Mouse (Mus musculus): Measurements from ENCODE around the gene Vopp1.

Vopp1 gene

DNA sequence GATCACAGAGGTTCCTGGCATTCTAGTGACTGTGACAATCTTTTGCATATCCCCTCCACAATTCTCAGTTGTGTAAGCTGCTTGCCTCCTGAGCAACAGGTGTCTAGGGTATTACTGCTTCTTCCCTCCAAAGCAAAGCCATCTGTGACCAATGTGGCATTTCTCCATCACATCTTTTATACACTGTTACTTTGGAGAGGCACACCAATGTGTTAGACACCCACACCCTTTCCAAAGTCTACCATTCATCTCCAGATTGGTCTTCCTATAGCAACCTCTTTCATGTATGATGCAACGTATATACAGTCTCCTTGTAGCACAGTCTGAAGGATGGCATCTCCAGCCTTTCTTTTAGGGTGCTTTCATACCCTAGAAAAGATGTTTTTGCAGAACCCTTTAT lies 42.3 kb downstream of the Vopp1 start:
- DNase-seq, result no peak

GRCm38 (mm10) chr6:57780359-57780758 lies 44.6 kb downstream of the Vopp1 start:
- no peak for DNase-seq

- DNase-seq, result no peak
Measured at GRCm38 (mm10) chr6:57773792-57774191, 51.2 kb downstream of the Vopp1 start.

DNA sequence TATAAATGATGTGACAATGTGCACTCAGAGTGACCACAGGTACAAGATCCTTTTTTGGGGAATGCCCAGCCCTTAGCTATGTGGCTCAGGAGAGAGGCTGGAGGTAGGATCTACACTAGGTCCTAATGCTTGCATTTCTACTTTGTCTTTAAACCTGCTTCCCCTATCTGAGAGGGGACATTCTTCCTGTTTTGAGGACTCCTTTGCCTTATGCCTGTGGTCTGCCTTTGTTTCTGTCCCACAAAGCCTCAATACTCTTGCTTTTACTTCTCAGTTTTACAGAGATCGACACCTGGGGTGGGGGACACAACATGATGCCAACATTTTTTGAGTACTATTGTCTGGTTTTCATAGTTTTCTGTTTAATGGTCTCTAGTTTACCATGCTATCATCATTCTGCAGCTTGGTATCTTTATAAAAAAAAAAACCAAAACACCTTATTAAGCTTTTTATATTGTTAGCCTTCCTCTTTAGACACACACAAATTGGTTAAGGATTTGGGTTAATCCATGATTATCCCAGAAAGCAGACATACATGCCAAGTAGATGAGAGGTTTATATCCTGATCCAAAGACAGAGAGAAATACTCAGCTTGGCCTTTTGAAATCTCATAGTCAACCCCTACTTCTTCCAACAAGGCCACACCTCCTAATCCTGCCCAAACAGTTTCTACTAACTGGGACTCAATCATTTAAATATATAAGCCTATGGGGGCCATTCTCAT lies 54.3 kb downstream of the Vopp1 start:
- no peak for DNase-seq

DNA sequence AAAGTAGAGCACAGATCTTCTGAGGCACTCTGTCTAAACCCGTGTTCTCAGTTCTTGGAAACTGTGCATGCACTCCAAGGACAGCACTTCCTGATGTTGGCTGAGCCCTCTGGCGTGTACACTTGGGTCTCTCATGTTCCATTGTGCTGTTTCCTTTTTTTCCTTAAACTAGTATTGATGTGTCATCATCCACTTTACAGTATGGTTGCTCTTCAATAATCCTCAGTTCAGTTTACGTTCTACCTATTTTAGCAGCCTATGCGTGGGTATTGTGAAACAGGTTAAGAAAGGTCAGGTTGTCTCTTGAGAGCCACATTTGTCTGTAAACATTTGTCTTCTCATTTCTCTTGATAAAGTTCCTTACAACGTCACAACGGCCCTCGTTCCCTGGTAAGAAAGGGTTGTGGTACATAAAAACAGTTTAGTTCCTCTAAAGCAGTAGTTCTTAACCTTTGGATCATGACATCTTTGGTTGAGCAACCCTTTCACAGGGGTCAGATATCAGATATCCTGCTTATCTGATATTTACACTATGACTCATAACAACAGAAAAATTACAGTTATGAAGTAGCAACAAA lies 55.9 kb downstream of the Vopp1 start:
- no peak for DNase-seq

- DNase-seq, result peak; percentile 1
Measured at GRCm38 (mm10) chr6:57767112-57767868, 57.7 kb downstream of the Vopp1 start.

DNA sequence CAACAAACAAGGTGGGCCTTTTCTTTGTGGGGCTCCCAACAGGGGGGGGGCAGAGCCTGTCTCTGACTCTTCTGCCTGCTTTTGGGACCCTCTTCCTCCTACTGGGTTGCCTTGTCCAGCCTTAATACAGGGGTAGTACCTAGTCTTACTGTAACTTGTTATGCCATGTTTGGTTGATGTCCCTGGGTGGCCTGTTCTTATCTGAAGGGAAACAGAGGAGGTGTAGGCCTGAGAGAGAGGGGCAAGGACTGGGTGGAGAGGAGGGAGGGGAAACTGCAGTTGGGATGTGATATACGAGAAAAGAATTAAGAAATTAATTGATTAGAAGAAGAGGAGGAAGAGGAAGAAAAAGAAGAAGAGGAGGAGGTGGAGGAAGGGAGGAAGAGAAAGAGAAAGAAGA lies 58.7 kb downstream of the Vopp1 start:
- DNase-seq, result no peak

DNA sequence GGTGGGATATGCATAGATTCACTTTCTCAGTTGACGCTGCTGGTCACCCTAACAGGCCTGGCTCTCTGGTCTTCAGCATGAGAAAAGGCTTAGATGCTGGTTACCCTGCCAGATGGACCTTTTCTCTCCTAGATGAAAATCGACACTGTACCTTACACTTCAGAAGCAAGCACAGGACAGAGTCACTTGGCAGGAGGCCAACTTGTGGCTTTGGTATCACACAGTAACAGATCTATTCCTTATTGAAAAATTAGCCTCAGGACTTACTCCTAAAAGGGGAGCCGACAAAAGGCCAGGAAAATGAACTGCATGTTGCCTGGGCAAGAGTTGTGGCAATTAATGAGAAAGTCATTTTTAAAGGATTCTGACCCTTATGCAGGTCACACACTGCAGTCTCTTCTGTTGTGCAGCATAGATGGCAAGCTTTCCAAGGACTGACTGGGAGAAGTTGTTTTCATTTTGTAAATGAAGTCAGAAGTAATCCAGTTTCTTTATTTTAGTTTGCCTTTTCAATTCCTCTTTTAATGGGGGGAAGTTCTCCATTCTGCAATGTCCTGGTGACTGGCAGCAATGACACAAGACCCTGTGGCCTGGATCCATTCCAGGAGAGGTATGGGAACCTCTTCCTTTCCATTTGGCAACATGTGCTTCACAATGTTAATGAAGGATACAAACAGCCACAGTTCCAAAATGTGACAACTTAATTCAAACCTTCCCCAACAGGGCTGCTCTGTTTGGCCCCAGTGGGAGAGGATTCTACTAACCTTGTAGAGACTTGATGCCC lies 59.7 kb downstream of the Vopp1 start:
- DNase-seq, result peak; percentile 40

DNA sequence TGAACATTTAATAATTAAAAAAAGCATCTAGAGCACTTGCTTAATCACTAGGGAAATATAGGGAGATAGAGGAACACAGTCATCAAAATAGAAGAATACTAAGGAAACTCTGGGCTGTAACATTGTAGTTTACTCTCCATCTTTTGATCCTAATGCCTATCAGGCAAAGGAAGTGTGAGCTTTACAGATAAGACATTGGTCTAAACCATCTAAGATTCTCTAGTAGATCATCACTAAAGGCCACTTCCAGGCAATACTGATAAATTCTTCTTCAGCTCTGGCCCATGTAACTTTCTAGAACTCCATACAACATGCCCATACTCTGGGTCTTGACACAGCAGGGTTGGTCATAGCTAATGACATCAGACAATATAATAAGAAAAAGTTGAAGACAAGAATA lies 61.9 kb downstream of the Vopp1 start:
- DNase-seq, result no peak

DNA sequence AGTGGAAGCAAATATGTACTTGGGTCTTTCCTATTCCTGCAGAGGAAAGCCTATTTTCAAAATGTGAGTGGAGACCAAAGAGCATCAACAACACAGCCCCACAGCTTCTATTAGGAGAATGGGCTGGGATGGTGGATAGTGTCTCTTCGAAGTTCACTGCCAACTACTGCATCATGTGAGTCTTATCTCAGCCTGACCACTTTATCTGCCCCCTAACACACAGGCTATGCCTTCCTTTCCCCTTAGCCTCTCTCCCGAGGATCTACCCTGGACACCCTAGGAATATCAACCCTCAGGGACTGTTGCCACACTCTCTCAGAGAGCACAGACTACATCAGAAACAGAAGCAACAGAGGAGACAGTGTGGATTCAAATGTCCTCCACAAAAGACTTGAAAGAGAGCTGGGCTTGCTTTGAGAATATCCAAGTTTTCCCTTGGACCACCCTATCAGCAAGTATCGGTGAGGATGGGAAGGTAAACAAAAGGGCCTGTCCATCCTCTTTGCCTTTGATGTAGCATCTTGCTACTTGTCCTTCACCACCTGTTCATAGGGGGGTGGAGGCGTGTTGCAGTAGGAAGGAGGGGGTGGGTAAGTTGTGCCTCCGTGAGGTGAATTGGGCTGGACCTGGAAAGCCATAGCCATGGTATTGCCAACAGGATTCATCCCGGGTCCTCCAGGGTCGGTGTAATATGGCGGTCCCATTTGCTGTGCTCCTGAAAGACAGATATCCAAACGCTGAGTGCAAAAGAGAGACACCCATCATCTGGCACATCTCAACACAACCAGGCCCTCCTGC lies 70.8 kb downstream of the Vopp1 start:
- no peak for DNase-seq

DNA sequence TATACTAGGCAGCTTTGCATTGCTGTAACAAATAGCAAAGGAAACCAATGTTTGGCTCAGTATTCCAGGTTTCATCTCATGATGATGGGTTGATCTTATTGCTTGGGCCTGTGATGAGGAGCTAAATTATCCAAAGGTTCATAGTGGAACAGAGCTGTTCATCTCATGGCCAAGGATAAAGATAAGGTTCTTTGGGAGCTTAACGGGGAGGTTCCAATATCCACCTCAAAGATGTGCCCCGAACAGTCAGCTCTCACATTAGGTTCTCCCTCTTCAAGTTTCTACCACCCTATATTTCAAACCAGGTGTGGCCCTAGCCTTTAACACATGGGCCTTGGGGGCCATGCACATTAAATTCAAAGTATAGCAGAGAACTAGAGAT lies 79.2 kb downstream of the Vopp1 start:
- DNase-seq, result no peak

DNA sequence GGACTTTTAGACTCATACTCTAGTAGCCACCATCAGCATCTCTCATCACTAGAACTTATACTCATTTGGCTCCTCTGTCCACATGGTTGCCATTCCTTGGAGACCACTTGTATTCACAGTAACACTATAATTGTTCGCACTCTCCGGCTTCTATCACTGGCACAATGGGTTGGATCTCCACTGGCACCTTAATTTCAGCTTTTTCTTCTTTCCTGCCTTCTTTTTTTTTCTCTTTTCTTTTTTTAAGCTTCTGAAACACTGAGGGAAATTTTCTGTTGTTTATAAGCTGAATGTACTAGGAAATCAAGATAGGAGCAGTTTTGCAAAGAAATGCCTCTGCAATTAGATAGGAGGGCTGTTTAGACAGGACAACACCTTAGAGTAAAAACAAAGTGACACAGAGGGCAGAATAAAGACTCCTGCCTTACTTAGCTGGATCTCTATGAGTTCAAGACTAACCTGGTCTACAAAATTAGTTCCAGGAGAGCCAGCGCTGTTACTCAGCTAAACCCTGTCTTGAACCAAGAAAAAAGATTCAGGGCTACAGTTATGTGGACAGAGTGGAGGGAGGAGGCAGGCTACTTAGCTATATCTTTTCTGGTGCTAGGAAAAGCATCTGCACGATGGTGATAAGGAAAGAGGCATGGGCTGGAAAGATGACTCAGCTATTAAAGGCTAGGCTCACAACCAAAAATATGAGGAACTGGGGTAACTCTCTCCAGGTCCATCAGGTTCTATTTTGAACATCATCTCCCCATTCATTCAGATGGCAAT lies 79.8 kb downstream of the Vopp1 start:
- DNase-seq, result no peak

GRCm38 (mm10) chr6:57744123-57744522 lies 80.8 kb downstream of the Vopp1 start:
- no peak for DNase-seq

DNA sequence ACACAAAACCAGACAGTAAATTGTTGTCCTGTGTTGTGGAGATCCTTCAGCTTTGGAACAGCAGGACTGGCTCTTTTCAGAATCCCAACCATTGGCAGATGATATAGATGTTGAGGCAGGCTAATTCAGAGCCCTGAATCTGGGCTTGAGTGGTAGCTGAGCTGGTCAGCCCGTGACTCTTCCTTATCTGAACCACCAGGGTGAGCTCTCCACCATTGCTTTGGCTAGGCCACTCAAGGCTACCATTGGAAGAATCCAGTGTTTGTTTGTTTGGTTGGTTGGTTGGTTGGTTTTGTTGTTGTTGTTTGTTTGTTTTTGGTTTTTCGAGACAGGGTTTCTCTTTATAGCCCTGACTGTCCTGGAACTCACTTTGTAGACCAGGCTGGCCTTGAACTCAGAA lies 81.6 kb downstream of the Vopp1 start:
- DNase-seq, result peak; percentile 28

DNA sequence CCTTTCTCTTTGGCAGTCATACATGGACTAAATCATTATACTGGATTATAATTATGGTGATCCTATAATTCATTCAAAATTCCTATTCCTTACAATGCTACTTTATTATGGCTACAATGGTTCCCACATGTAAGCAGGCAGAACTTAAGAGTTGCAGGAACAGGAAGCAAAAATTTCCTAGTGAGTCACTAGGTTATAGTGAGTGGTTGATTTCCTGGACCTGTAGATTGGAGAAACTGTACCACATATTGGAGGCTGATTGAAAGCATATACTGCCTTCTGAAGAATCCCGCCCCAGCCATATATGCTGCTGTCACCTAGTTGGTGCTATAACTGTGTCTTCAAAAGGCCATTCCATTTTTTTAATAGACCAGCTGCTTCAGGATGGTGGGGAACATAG lies 82.2 kb downstream of the Vopp1 start:
- DNase-seq, result no peak

DNA sequence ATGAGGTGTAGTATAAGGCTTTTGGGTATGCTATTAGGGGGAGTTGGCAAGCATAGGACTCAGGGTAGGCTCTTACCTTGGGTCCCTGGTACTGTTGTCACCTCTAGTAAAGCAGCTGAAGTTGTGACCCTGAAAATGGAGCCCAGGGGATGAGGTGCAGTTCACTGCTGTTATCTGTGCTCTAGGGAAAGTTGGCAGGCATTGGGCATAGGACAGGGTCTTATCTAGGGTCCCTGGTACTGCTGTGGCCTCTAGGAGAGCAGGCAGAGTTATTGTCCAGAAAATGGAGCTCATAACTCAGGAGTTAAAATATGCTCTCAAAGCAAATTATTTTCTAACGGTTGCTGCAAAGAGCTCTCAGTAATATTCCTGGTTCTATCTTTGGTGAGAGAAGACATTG lies 103.6 kb downstream of the Vopp1 start:
- DNase-seq, result no peak

- DNase-seq, result no peak
Measured at GRCm38 (mm10) chr6:57711726-57712125, 113.2 kb downstream of the Vopp1 start.

DNA sequence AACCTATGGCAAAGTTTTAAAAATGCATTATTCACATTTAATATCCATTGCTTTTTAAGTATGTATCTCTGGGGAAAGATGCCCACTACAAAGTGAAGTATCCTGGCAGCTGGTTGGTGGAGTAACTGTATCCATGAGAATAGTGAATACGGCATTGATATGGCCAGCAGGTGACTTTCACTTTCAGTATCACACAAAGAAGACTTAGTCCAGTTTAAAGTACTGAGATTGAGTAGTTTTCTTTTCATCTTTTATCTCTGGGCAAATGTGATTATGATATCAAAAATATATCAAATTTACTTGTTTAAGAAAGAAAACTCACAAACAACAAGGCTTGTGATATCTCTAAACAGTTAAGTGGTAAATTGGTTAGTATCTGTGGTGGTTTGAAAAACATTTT lies 118.2 kb downstream of the Vopp1 start:
- DNase-seq, result no peak

DNA sequence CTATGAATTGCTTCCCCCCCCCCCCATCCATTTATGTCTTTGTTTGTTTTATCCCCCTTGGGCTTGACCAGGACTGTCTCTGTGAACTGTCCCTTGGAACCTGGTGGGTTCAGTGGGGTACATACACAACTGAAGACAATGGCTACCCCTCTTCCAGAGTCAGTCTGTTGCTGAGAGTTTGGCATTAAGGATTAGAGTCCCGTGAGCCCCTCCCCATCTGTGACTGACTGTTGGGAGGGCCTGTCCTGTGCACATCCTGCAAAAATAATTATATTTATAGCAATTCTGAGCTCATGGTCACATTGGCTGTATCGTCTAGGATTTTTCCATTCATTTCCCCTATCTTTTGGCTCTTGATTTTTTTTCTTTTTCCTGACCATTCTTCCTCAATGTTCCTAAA lies 121.3 kb downstream of the Vopp1 start:
- no peak for DNase-seq

DNA sequence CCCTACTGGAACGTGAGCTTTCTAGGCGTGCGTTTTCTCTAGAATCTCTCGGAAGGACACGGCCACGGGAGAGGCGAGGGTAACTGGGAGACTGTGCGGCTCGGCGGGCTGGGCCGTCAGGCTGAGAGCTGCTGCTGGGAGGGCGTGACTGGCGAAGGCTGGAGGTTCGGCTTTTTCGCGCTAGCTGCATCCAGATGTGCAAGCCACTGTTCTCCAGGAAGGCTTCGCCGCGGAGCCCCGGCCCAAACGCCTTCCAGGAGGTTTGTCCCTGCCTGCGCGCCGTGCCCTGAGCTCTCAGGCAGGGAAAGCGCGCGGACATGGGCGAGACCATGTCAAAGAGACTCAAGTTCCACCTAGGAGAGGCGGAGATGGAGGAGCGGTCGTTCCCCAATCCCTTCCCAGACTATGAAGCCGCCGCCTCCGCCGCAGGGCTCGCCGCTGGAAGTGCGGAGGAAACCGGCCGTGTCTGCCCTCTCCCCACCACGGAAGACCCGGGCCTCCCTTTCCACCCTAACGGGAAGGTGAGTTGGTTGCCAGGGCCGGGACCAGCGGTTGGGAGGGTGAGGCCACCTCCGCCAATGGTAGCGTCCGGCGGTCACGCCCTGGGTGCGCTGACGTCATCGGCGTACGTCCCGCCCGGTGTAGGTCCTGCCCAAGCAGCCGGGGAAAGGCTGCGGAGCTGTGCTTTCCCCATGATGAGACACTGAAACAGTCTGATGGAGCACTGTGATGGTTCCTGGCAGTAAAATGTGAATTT lies 122.0 kb downstream of the Vopp1 start:
- DNase-seq, result peak; percentile 97

DNA sequence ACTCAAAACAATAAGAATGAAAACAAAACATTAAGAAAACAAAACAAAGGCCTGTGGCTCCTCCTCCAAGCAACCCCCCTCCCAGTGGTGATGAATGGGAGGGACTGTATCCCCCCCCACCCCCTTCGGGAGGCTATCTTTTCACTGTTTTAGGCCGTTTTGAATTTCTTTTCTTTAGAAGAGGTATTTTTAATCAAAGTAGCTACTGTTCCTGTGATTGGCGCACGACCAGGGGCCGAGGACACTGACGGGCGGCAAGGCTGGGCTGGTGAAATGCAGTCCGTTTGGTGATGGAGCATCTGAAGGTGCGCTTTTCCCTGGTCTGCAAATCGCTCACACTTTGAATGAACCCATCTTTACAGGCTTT lies 122.6 kb downstream of the Vopp1 start, which contains the start of gene Lancl2:
Gene Lancl2, plus strand, starts transcription at position 165 of the 367 bp plus-strand sequence.
- DNase-seq, result peak; percentile 30
